Mouse (Mus musculus) embryonic facial prominence, embryonic 15.5 days (tissue): ENCODE results near the gene Polr2b. TPM values are rescaled to one million over a fixed set of nuclear protein-coding genes. Genes with fewer than 3 reads are reported as not detected.

Source experiments
- ATAC-seq: fragments of 200-750 bp; cut with Nextera tagmentation; 2 replicates; pipeline ENCODE4 v1.8.0; 2017; ENCODE audit warnings: low read depth, moderate TSS enrichment; ENCODE audit not compliant: insufficient number of reproducible peaks, low FRiP score, low TSS enrichment
- H3K27ac ChIP-seq: fragments of 300-500 bp; sonication (generic); replicated peaks from 2 replicates; pipeline ENCODE4 v1.5.1; 2015; ENCODE audit warnings: mild to moderate bottlenecking, inconsistent platforms
- H3K27me3 ChIP-seq: fragments of 300-500 bp; sonication (generic); 2 replicates; pipeline ENCODE4 v1.6.1; 2015; ENCODE audit warnings: inconsistent platforms
- H3K36me3 ChIP-seq: fragments of 300-500 bp; sonication (generic); 2 replicates; pipeline ENCODE4 v1.6.1; 2015; ENCODE audit warnings: mild to moderate bottlenecking, inconsistent platforms
- H3K4me1 ChIP-seq: fragments of 300-500 bp; sonication (generic); 2 replicates; pipeline ENCODE4 v1.6.1; 2015; ENCODE audit warnings: inconsistent platforms
- H3K4me2 ChIP-seq: fragments of 300-500 bp; sonication (generic); replicated peaks from 2 replicates; pipeline ENCODE4 v1.6.1; 2015; ENCODE audit warnings: mild to moderate bottlenecking, inconsistent platforms
- H3K4me3 ChIP-seq: fragments of 300-500 bp; sonication (generic); replicated peaks from 2 replicates; pipeline ENCODE4 v1.5.1; 2015; ENCODE audit warnings: mild to moderate bottlenecking, inconsistent platforms
- H3K9ac ChIP-seq: fragments of 300-500 bp; sonication (generic); 2 replicates; pipeline ENCODE4 v1.6.1; 2015; ENCODE audit warnings: inconsistent platforms
- H3K9me3 ChIP-seq: fragments of 300-500 bp; sonication (generic); replicated peaks from 2 replicates; pipeline ENCODE4 v1.6.1; 2016; ENCODE audit warnings: inconsistent platforms
- WGBS: fragments of 180-500 bp; shearing (Covaris S2); methylation state at CpG from one replicate; pipeline ENCODE4 v1.1.7; 2015; 5-methylcytosine and 5-hydroxymethylcytosine counted together
- polyA plus RNA-seq: library from polyadenylated mRNA; unstranded; fragments of >200 nt; fragmentation: Nextera tagmentation; extraction: Ambion mirVana; gene quantifications from 2 replicates; pipeline ENCODE4 v1.2.1, GENCODE M21; 2015

The Polr2b gene
- polyA plus RNA-seq, 1 experiment from 2014 or later: 53.8 TPM

- Histone ChIP-seq H3K4me1 (peaks cover 43% of the 10 kb centered on the region), H3K36me3 (peaks cover 15% of the 10 kb centered on the region), H3K27ac (no peak overlapping the region), H3K4me3 (peak overlapping the region; percentile 28), H3K9ac (no peak overlapping the region), H3K9me3 (no peaks in the 10 kb centered on the region), H3K27me3 (no peaks in the 10 kb centered on the region), H3K4me2 (peak overlapping the region; percentile 49)
- 3% methylated on average over 16 of the region's 16 CpGs for WGBS
- peak; percentile 65 for ATAC-seq
These were observed 44.4 kb downstream of the Polr2b start for GRCm38 (mm10) chr5:77354361-77354787.

GRCm38 (mm10) chr5:77355307-77356265 is 45.6 kb downstream of the Polr2b start:
- Histone ChIP-seq H3K27me3 (no peaks in the 10 kb centered on the region), H3K4me2 (no peak overlapping the region), H3K27ac (peak overlapping the region; percentile 77), H3K4me1 (peaks cover 43% of the 10 kb centered on the region), H3K4me3 (no peak overlapping the region), H3K9ac (no peak overlapping the region), H3K9me3 (no peaks in the 10 kb centered on the region), H3K36me3 (0 out of 2 replicates have a peak, but pooled peaks cover 6% of the 10 kb centered on the region)
- ATAC-seq: no peak
- WGBS: 40% methylated on average over 19 of the region's 19 CpGs

- peak; percentile 55 for ATAC-seq
- Histone ChIP-seq H3K36me3 (no peaks in the 10 kb centered on the region), H3K9ac (peak overlapping the region; percentile 18; the same call in 1 of the 2 replicates), H3K4me3 (peak overlapping the region; percentile 40), H3K4me2 (peak overlapping the region; percentile 54), H3K4me1 (peaks cover 43% of the 10 kb centered on the region), H3K9me3 (no peaks in the 10 kb centered on the region), H3K27ac (peak overlapping the region; percentile 76), H3K27me3 (no peaks in the 10 kb centered on the region)
- 18% methylated on average over 22 of the region's 22 CpGs for WGBS
These were observed 47.6 kb downstream of the Polr2b start for GRCm38 (mm10) chr5:77357405-77358149.

- Histone ChIP-seq H3K4me3 (peak overlapping the region; percentile 40), H3K4me1 (peaks cover 43% of the 10 kb centered on the region), H3K9ac (no peak overlapping the region; the same call in 1 of the 2 replicates), H3K36me3 (no peaks in the 10 kb centered on the region), H3K27me3 (no peaks in the 10 kb centered on the region), H3K27ac (peak overlapping the region; percentile 76), H3K9me3 (no peaks in the 10 kb centered on the region), H3K4me2 (peak overlapping the region; percentile 54)
- ATAC-seq: peak; percentile 44; the same call in 1 of the 2 replicates
- WGBS: 3% methylated on average over 10 of the region's 10 CpGs
These were observed 48.4 kb downstream of the Polr2b start for GRCm38 (mm10) chr5:77358347-77358746.

GRCm38 (mm10) chr5:77359971-77360370 is 50.0 kb downstream of the Polr2b start:
- Histone ChIP-seq H3K27ac (no peak overlapping the region), H3K4me3 (no peak overlapping the region), H3K4me2 (no peak overlapping the region), H3K9ac (no peak overlapping the region), H3K4me1 (peaks cover 41% of the 10 kb centered on the region), H3K27me3 (no peaks in the 10 kb centered on the region), H3K36me3 (no peaks in the 10 kb centered on the region), H3K9me3 (no peaks in the 10 kb centered on the region)
- no peak for ATAC-seq
- WGBS: 88% methylated on average over 4 of the region's 4 CpGs

- Histone ChIP-seq H3K9ac (no peak overlapping the region), H3K4me1 (peaks cover 35% of the 10 kb centered on the region), H3K36me3 (no peaks in the 10 kb centered on the region), H3K4me3 (no peak overlapping the region), H3K27me3 (no peaks in the 10 kb centered on the region), H3K9me3 (no peaks in the 10 kb centered on the region), H3K27ac (no peak overlapping the region), H3K4me2 (no peak overlapping the region)
- no peak for ATAC-seq
- 63% methylated on average over 4 of the region's 4 CpGs for WGBS
These were observed 51.1 kb downstream of the Polr2b start for GRCm38 (mm10) chr5:77361006-77361405.

GRCm38 (mm10) chr5:77362120-77362519 is 52.2 kb downstream of the Polr2b start:
- no peaks in the 10 kb centered on the region for H3K27me3 ChIP-seq
- ATAC-seq: no peak
- no peak overlapping the region for H3K4me3 ChIP-seq
- no peaks in the 10 kb centered on the region for H3K36me3 ChIP-seq
- H3K4me2 ChIP-seq: no peak overlapping the region
- peaks cover 38% of the 10 kb centered on the region for H3K4me1 ChIP-seq
- no peaks in the 10 kb centered on the region for H3K9me3 ChIP-seq
- H3K9ac ChIP-seq: no peak overlapping the region
- 32% methylated on average over 3 of the region's 3 CpGs for WGBS
- no peak overlapping the region for H3K27ac ChIP-seq

- no peak overlapping the region for H3K4me2 ChIP-seq
- no peak overlapping the region for H3K27ac ChIP-seq
- no peak overlapping the region for H3K4me3 ChIP-seq
- peaks cover 39% of the 10 kb centered on the region for H3K4me1 ChIP-seq
- H3K9ac ChIP-seq: no peak overlapping the region
- H3K36me3 ChIP-seq: no peaks in the 10 kb centered on the region
- 82% methylated on average over 6 of the region's 6 CpGs for WGBS
- no peaks in the 10 kb centered on the region for H3K27me3 ChIP-seq
- no peaks in the 10 kb centered on the region for H3K9me3 ChIP-seq
- no peak for ATAC-seq
These were observed 53.7 kb downstream of the Polr2b start for GRCm38 (mm10) chr5:77363650-77364049.

GRCm38 (mm10) chr5:77364443-77365038 is 54.6 kb downstream of the Polr2b start:
- Histone ChIP-seq H3K9me3 (no peaks in the 10 kb centered on the region), H3K9ac (no peak overlapping the region), H3K4me3 (no peak overlapping the region), H3K4me2 (no peak overlapping the region), H3K27ac (peak overlapping the region; percentile 22; the same call in 1 of the 2 replicates), H3K27me3 (no peaks in the 10 kb centered on the region), H3K4me1 (peaks cover 41% of the 10 kb centered on the region), H3K36me3 (no peaks in the 10 kb centered on the region)
- ATAC-seq: no peak
- WGBS: 69% methylated on average over 3 of the region's 3 CpGs

- Histone ChIP-seq H3K27ac (no peak overlapping the region), H3K4me1 (peaks cover 41% of the 10 kb centered on the region), H3K9ac (no peak overlapping the region), H3K9me3 (no peaks in the 10 kb centered on the region), H3K27me3 (no peaks in the 10 kb centered on the region), H3K4me3 (no peak overlapping the region), H3K36me3 (no peaks in the 10 kb centered on the region), H3K4me2 (no peak overlapping the region)
- WGBS: 63% methylated on average over 8 of the region's 8 CpGs
- no peak for ATAC-seq
These were observed 56.4 kb downstream of the Polr2b start for GRCm38 (mm10) chr5:77366313-77366712.

GRCm38 (mm10) chr5:77367145-77367544 is 57.2 kb downstream of the Polr2b start:
- ATAC-seq: no peak
- Histone ChIP-seq H3K9ac (no peak overlapping the region), H3K9me3 (no peaks in the 10 kb centered on the region), H3K27me3 (no peaks in the 10 kb centered on the region), H3K4me3 (no peak overlapping the region), H3K36me3 (no peaks in the 10 kb centered on the region), H3K4me2 (no peak overlapping the region), H3K27ac (peak overlapping the region; percentile 66), H3K4me1 (peaks cover 41% of the 10 kb centered on the region)
- 90% methylated on average over 1 of the region's 1 CpGs for WGBS
